Mouse (Mus musculus) naive thymus-derived CD4-positive, alpha-beta T cell, adult 2 months (primary cell): ENCODE results near the gene Spcs2.

ENCODE experiments used
- DNase-seq: peaks from one replicate; pipeline ENCODE4 v3.0.0-alpha.2; 2011; ENCODE audit warnings: low read depth

Gene Spcs2

GRCm38 (mm10) chr7:99864241-99865028 is 1.2 kb upstream of the Spcs2 start:
- no peak for DNase-seq

DNA sequence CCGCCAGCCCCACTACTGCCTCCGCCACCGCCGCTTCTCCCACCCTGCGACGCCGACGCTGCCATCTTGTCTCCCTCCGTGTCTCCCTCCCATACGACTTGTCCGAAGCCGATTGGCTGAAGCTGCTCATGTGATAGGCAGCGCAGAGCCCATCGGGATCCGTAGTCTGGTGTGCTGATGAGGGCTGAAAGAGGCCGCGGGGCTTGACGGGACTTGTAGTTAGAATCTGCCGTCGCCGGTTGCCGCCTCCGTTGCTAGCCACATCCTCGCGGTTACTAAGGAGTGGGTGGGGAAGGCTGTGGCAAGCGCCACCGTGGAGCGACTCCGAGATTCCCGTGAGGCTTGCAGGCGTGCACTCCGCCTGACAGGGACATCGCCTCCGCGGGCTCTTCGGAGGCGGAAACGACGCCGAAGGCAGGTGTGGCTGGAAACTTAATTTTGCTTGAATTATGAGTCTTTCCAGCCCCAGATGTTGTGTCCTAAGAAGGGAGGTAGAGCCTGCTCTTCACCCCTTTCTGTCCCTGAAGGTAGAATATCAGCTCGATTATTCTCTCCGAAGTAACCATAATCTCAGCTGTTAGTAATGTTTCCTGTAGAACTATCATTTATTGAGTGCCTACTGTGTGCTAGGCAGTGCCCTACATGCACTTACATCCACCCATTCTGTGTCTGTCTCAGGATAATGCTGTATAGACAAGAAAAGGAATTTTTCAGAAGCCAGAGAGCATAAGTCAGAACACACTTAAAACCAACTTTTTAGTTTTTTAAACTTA is 4.3 kb downstream of the Spcs2 start, which contains the start of gene Xrra1:
Gene Xrra1, plus strand, starts transcription at position 304 of the 773 bp plus-strand sequence.
- DNase-seq, result peak; percentile 97

GRCm38 (mm10) chr7:99858175-99858812 is 5.0 kb downstream of the Spcs2 start:
- DNase-seq, result no peak

DNA sequence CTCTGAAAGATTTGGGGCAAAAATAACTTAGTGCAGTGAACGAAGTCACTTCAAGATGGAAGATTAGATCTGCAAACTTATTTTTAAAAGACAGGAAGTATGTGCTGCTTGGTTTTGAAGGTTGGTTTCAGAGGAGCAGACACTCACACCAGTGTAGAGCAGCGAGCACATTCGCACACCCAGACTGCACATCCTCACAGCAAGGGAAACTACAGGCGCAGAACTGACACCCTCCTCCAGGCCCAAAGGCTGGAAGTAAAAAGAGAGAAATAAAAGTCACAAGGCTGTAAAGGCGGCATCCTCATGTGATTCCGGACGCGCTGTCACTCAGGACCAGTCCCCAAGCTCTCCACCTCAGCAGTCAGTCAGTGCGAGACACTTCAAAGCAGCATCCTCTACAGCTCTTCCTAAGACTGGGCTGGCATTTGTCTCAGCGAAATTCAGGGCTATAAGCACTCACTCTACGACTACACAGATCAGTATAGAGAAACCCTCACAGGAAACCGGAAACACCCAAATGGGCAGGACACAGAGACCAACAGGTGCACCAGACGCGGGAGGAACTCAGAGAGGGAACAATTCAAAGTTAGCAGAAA is 6.9 kb downstream of the Spcs2 start:
- peak; percentile 73 for DNase-seq

DNA sequence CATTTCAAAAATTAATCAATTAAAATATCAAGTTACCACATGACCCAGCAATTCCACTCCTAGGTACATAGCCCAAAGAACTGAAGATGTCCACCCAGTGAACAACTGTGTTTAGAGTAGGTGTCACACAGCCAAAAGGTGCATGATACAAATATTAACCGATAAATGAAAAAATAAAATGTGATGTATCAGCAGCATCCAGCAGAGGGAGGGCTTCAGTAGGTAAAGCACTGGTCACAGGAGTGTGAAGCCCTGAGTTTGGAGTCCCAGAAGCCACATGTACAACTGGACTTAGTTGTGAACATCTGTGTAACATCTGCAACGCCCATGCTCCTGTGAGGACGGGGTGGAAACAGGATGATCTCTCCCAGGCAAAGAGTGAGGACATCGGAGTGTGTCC is 9.0 kb downstream of the Spcs2 start:
- DNase-seq, result no peak

- DNase-seq, result no peak
Measured at GRCm38 (mm10) chr7:99853350-99853749, 9.9 kb downstream of the Spcs2 start.

- no peak for DNase-seq
Measured at GRCm38 (mm10) chr7:99851618-99852017, 11.6 kb downstream of the Spcs2 start.

- DNase-seq, result no peak
Measured at GRCm38 (mm10) chr7:99851121-99851520, 12.1 kb downstream of the Spcs2 start.

DNA sequence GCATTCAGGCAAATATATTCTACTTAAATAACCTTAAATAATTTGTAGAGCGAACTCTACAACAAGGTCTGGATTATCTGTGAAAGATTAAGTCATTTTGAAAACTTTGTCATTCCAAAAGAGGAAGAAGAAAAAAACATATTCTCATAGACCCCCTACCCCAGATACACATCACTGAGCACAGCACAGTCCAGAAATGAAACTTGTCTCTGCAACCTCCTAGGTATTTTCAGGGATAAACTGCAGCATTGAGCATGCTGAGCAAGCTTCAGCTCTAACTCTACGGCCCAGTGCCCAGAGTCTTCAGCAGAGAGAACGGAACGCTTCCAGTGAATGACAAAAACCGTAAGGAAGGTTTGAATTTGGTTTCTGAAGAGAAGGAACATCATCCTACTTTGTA is 12.7 kb downstream of the Spcs2 start:
- DNase-seq, result no peak

DNA sequence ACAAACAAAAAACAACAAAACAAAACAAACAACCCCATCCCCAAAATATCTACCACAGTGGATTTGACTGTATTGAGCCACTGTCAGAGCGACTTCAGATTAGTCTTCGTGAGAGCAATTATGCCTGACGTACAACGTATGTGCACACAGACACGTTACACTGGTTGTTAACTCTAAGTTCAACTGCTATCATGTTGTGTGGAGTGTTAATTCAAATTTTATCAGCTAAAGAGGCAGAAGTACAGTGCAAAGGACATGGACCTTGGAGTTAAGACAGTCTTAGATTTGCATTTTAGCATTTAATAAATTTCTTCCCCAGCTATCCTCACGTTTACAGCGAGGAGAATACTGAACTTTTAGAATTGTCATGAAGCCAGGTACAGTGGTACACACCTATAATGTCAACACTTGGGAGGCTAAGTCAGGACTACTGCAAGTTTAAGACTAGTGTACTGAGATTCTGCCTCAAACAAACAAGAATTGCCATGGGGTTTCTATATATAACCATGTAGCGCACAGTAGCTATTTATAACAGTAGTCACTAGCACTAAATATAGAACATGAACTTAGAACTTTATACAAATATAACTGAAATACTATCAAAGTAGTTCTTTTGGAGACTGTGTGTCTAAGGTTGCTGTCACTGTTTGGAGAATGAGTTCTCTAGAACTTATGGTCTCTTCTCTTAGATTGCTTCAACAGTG is 17.6 kb downstream of the Spcs2 start:
- no peak for DNase-seq

DNA sequence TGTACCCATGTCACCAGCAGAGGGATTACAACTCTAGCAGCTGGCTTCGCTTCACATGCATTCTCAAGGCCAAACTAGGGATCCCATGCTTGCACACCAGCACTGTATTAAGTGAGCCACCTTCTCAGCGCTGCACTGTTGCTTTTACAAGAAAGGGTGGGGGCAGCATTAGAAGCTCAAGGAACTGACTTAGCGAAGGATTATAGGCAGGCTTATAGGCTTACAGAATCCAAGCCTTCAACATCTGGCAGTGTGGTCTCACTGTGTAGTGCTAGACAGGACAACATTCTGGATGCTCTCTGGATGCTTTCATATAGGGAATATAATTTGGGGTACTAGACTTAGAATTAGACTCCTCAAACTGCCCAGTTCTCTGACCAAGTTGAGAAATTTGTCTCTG is 25.0 kb downstream of the Spcs2 start:
- no peak for DNase-seq

- no peak for DNase-seq
Measured at GRCm38 (mm10) chr7:99837358-99838071, 25.7 kb downstream of the Spcs2 start.

GRCm38 (mm10) chr7:99836781-99837180 is 26.5 kb downstream of the Spcs2 start:
- DNase-seq, result no peak

- DNase-seq, result no peak
Measured at GRCm38 (mm10) chr7:99834314-99834853, 28.9 kb downstream of the Spcs2 start.

DNA sequence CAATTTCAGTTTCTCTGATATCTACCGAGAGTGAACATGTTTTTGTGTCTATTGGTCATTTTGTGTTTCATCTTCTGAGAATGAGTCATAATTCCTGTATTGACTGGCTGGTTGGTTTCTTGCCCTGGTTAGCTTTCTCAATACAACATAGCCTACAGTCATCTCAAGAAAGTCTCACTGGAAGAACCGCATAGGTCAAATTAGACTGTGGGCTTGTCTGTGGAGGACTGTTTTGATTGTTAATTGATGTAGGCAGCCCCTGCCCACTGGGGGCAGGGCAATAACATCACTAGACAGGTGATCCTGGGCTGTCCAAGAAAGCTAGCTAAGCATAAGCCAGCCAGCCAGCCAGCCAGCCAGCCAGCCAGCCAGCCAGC is 29.4 kb downstream of the Spcs2 start:
- DNase-seq, result no peak

DNA sequence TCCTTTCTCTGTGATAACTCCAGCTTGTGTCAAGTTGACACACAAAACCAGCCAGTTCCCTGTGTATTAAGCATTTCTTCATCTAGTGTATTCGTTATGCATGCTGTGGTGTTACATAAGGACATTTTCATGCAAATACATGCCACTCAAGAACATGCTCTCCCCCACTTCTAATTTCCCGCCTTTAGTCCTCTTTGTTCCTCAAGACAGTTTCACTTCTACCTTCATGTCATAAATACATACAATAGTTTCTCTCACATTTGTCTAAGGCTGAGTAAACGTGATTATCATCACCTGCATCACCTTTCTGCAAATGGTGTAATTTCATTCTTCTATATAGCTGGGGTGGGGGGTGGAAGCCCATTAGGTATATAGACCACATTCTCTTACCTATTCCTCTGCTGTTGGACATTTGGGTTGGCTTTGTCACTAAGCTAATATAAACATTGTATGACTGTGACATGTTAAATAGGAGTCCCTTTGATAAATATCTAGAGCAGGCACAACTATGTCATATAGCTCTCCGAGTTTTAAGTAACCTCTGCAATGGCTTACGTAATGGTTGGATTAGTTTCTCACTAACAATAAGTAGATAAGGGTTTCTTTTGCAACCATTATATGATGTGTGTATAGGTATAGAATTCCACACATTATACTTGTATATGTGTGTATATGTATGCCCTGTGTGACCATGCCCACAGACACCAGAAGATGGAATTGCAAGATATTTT is 30.0 kb downstream of the Spcs2 start:
- no peak for DNase-seq

DNA sequence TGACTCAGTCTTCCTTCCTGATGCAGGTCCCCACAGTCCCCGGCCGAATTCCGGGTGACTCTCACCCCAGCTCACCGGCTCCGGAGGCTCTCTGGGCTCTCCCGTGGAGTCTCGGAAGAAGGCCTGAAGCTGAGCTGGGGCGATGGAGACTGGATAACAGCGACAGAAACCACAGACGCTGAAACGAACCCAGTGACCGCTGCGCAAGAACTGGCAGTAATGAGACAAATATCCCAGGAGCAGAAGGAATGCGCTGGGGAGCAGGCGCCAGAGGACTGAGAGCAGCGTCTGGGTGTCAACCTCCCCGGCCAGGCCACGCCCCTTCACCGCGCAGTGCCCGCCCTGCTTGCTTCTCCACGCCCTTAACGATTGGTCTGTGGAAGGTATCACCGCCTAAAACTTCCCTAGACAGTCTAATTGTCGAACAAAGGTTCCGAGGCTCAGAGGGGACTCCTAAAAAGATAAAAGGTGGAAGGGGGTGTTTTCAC is 35.1 kb downstream of the Spcs2 start, which contains the start of gene Neu3:
Gene Neu3, minus strand, starts transcription at position 335 of the 488 bp plus-strand sequence.
- DNase-seq, result peak; percentile 92

- no peak for DNase-seq
Measured at GRCm38 (mm10) chr7:99826096-99826495, 37.2 kb downstream of the Spcs2 start.

GRCm38 (mm10) chr7:99825511-99825910 is 37.8 kb downstream of the Spcs2 start:
- no peak for DNase-seq
